Mouse (Mus musculus): ENCODE measurements around the gene Rhoq. TPM values are rescaled to one million over a fixed set of nuclear protein-coding genes. Genes with fewer than 3 reads are reported as not detected.

Rhoq gene
- polyA plus RNA-seq (2012; rRNA removed): 15.6 and 19.3 TPM in 2 replicates

- TF ChIP-seq CTCF (IDR thresholded peaks at IDR 0.05; ENCODE audit: borderline replicate concordance, extremely low read depth, insufficient read depth, insufficient read length) (no peak), POLR2A (IDR thresholded peaks at IDR 0.05; ENCODE audit: borderline replicate concordance, extremely low read depth, insufficient read depth, insufficient read length, poor library complexity, severe bottlenecking) (peak; percentile 68)
- DNase-seq (ENCODE audit: low read depth): peak; percentile 96
These were observed at the start of gene Rhoq for GRCm38 (mm10) chr17:86962894-86963585. Gene Rhoq, plus strand, starts transcription at chr17:86963082.

- TF ChIP-seq POLR2A (IDR thresholded peaks at IDR 0.05; ENCODE audit: borderline replicate concordance, extremely low read depth, insufficient read depth, insufficient read length, poor library complexity, severe bottlenecking): no peak
- no peak for TF ChIP-seq CTCF (IDR thresholded peaks at IDR 0.05; ENCODE audit: borderline replicate concordance, extremely low read depth, insufficient read depth, insufficient read length)
- no peak for DNase-seq (ENCODE audit: low read depth)
These were observed 47.3 kb upstream of the Rhoq start for GRCm38 (mm10) chr17:86915540-86915939.

GRCm38 (mm10) chr17:86917048-86917447 is 45.8 kb upstream of the Rhoq start, which contains the start of gene Tmem247:
Gene Tmem247, plus strand, starts transcription at chr17:86917348.
- TF ChIP-seq CTCF (IDR thresholded peaks at IDR 0.05; ENCODE audit: borderline replicate concordance, extremely low read depth, insufficient read depth, insufficient read length) (no peak), POLR2A (IDR thresholded peaks at IDR 0.05; ENCODE audit: borderline replicate concordance, extremely low read depth, insufficient read depth, insufficient read length, poor library complexity, severe bottlenecking) (no peak)
- no peak for DNase-seq (ENCODE audit: low read depth)

GRCm38 (mm10) chr17:86918786-86919185 is 44.1 kb upstream of the Rhoq start:
- peak; percentile 20; the same call in 1 of the 2 replicates for TF ChIP-seq CTCF (IDR thresholded peaks at IDR 0.05; ENCODE audit: borderline replicate concordance, extremely low read depth, insufficient read depth, insufficient read length)
- TF ChIP-seq POLR2A (IDR thresholded peaks at IDR 0.05; ENCODE audit: borderline replicate concordance, extremely low read depth, insufficient read depth, insufficient read length, poor library complexity, severe bottlenecking): no peak
- DNase-seq (ENCODE audit: low read depth): no peak

GRCm38 (mm10) chr17:86919729-86920128 is 43.2 kb upstream of the Rhoq start:
- TF ChIP-seq POLR2A (IDR thresholded peaks at IDR 0.05; ENCODE audit: borderline replicate concordance, extremely low read depth, insufficient read depth, insufficient read length, poor library complexity, severe bottlenecking) (no peak), CTCF (IDR thresholded peaks at IDR 0.05; ENCODE audit: borderline replicate concordance, extremely low read depth, insufficient read depth, insufficient read length) (no peak)
- no peak for DNase-seq (ENCODE audit: low read depth)

GRCm38 (mm10) chr17:86924679-86925078 is 38.2 kb upstream of the Rhoq start:
- TF ChIP-seq POLR2A (IDR thresholded peaks at IDR 0.05; ENCODE audit: borderline replicate concordance, extremely low read depth, insufficient read depth, insufficient read length, poor library complexity, severe bottlenecking): no peak
- TF ChIP-seq CTCF (IDR thresholded peaks at IDR 0.05; ENCODE audit: borderline replicate concordance, extremely low read depth, insufficient read depth, insufficient read length): no peak
- no peak for DNase-seq (ENCODE audit: low read depth)

GRCm38 (mm10) chr17:86926836-86927235 is 36.0 kb upstream of the Rhoq start:
- TF ChIP-seq POLR2A (IDR thresholded peaks at IDR 0.05; ENCODE audit: borderline replicate concordance, extremely low read depth, insufficient read depth, insufficient read length, poor library complexity, severe bottlenecking) (no peak), CTCF (IDR thresholded peaks at IDR 0.05; ENCODE audit: borderline replicate concordance, extremely low read depth, insufficient read depth, insufficient read length) (no peak)
- DNase-seq (ENCODE audit: low read depth): no peak

GRCm38 (mm10) chr17:86929355-86929754 is 33.5 kb upstream of the Rhoq start:
- TF ChIP-seq CTCF (IDR thresholded peaks at IDR 0.05; ENCODE audit: borderline replicate concordance, extremely low read depth, insufficient read depth, insufficient read length) (no peak), POLR2A (IDR thresholded peaks at IDR 0.05; ENCODE audit: borderline replicate concordance, extremely low read depth, insufficient read depth, insufficient read length, poor library complexity, severe bottlenecking) (no peak)
- DNase-seq (ENCODE audit: low read depth): no peak

- TF ChIP-seq CTCF (IDR thresholded peaks at IDR 0.05; ENCODE audit: borderline replicate concordance, extremely low read depth, insufficient read depth, insufficient read length): no peak
- TF ChIP-seq POLR2A (IDR thresholded peaks at IDR 0.05; ENCODE audit: borderline replicate concordance, extremely low read depth, insufficient read depth, insufficient read length, poor library complexity, severe bottlenecking): no peak
- peak; percentile 70 for DNase-seq (ENCODE audit: low read depth)
These were observed 32.9 kb upstream of the Rhoq start for GRCm38 (mm10) chr17:86929981-86930380.

- TF ChIP-seq POLR2A (IDR thresholded peaks at IDR 0.05; ENCODE audit: borderline replicate concordance, extremely low read depth, insufficient read depth, insufficient read length, poor library complexity, severe bottlenecking) (no peak), CTCF (IDR thresholded peaks at IDR 0.05; ENCODE audit: borderline replicate concordance, extremely low read depth, insufficient read depth, insufficient read length) (no peak)
- peak; percentile 79 for DNase-seq (ENCODE audit: low read depth)
These were observed 30.0 kb upstream of the Rhoq start for GRCm38 (mm10) chr17:86932896-86933295.

GRCm38 (mm10) chr17:86937064-86937463 is 25.8 kb upstream of the Rhoq start:
- DNase-seq (ENCODE audit: low read depth): peak; percentile 45
- no peak for TF ChIP-seq CTCF (IDR thresholded peaks at IDR 0.05; ENCODE audit: borderline replicate concordance, extremely low read depth, insufficient read depth, insufficient read length)
- no peak for TF ChIP-seq POLR2A (IDR thresholded peaks at IDR 0.05; ENCODE audit: borderline replicate concordance, extremely low read depth, insufficient read depth, insufficient read length, poor library complexity, severe bottlenecking)
